Mouse (Mus musculus) T-helper 1 cell (primary cell): ENCODE measurements around the gene Ccdc57.

Experiments
- in situ Hi-C: fragments of 300-600 bp; cut with MboI, MseI; formaldehyde crosslinking; loops from one replicate; pipeline ENCODE4 v1.15.1; 2025; ENCODE audit warnings: high pct_unique_total_duplicates

The Ccdc57 gene

DNA sequence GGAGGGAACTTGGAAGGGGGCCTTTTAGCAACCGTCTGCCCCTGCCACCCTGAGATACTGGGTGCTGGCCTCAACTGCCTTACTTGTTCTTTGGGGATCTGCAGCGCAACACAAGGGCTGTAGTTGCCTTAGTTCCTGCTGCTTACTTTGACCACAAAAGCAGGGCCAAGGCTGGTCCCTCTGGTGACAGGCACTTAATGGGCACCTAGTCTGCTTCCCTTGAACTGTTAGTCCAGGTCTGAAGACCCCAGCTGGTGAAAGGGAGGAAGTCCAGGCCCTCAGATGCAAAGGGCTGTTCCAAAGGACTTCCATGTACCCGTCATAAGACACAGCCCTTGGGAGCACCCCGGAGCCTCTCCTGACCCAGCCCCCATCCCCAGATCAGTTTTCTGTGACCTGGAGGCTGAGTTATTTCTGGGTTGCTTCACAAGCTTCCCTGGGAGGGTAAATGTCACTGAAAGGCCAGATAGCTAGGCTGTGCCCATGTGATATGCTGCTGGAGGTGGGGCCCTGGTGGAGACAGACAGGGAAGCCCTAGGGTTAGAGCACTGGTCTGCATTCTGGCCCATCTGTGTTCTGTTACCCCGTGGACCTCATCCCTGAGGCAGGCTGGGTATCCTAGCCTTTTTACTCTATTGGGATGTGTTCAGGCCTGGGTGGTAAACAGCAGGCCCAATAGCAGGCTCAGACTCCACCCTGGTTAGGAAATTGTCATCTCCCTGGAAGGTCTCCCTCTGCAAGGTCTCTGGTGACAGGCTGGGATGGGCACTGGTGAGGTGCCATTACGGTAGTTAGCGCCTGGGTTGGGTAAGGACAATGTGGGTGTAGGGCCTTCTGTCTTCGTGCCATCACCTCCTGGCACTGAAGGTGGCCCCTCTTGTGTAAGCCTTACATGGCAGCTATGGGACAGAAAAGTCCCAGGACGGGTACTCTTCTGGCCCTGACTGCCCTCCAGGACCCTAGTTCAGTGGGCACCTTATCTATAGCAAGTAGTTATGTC, 19.4 kb upstream of the Ccdc57 start:
- in situ Hi-C loops: no loop called here

DNA sequence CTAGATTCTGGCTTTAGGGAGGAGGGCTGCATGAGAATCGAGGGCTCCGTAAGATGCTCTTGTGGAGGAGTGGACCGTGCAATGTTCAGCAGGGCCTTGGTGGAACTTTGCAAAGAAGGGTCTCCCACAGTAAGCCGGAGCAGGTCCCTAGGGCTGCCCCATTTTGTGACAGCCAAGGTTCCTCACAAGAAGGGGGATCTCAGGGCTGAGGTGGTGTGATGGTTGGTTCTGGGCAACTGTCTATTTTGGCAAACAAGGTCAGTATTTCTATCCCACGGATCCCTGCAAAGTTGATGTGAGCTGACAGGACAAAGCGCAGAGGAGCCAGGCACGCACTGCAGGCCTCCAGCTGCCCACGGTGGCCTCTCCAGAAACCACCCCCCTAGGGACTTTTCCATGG, 18.6 kb upstream of the Ccdc57 start:
- in situ Hi-C loops: no loop called here

DNA sequence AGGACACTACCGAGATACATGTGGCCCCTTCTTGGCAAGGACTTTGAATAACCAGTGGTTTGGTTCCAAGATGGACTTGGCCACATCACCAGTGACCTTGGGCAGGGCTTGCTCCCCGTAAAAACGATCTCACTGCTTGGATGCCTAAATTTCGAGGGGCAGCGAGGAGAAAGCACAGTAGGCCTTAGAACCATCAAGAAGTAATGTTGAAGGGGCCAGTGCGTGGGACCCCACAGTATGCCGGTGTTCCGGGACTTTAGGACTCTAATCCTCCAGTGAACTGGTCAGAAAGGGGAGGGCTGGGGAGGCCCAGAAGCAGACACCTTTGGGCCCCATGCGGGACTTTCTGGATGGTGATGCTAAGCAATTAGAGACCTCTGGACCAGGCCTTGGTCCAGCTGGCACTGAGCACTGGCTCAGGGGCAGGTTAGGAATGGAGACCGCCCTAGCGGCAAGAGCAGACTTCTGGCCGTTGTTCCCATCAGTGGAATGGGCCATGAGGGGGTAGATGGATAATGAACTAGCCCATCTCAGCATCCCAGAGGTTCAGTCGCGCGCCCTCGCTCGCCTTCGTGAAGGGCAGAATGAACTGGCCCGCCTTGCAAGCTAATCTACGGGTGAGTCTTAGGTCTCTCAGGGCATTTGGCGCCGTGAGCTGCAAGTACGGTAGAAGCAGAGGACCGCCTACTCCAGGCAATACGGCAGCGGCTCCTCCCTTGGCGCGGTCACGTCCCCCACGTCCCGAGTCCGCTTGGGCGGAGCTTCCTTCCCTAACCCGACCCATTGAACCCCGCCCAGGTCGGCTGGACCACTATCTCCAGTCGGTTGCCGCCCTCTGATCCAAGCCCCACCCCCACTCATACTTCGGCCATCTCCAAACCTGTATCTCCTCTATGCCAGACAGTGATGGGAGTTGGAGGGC, 17.9 kb upstream of the Ccdc57 start:
- in situ Hi-C loops: no loop called here

DNA sequence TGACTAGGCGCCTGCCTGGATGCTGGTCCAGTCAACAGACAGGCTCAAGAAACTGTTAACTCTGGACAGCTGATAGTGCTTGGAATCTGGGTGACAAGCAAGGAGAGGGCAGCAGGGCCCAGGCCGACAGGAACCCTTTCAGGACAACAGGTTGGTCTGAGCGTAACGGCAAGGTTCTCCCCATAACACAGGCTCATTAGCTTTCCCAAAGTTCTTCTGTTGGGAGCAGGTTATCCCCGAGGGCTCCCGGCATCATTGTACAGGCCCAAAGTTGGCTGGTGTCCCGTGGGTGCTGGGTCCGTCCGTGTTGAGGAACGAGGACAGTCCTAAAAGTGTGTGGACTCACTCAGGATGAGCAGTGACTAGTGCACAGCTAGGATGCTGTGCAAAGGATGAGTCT, 17.2 kb upstream of the Ccdc57 start:
- in situ Hi-C loops: no loop called here

DNA sequence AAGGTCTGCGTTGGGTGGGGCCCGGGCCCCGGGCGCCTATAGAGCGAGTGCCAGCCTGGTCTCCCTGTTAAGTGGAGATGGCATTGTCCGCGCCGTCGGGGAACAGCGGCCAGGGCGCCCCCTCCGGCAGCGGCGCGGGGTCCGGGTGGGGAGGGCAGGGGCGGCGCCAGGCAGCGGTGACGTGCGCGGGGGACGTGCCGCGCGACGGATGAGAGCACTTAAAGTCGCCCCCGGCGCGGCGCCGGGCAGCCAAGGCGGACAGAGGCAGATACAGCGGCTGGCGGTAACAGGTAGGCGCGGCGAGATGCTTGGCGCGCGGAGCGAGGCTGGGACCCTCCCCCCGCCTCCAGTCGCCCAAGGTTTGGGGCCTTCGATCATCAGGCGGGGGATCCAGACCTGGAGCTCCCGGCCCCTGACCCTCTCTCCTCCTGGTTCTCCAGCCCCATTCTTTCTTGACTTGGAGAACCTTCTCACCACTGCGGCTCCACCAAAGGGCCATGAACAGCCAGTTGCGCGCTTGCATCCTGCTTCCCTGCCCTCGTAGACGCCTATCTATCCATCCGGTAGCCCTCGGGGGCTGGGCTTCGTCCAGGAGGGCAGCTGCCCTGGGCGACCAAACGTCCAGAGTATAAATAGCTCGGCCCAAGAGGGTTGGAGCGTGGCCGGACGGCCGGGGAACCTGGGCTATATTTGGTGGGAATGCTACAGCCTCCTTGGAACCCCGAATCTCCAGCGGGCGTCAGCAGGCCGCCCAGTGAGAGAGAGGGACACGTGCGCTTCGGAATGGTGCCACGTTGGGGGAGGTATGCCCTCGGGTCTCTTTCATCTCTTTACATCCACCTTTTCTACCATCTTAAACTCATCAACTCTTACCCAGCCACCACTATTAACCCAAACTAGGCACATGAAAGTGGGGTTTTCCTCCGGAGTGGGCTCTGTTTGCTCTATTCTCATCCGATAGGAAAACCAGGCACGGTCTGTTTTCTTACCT, 16.5 kb upstream of the Ccdc57 start:
- in situ Hi-C loops: no loop called here

DNA sequence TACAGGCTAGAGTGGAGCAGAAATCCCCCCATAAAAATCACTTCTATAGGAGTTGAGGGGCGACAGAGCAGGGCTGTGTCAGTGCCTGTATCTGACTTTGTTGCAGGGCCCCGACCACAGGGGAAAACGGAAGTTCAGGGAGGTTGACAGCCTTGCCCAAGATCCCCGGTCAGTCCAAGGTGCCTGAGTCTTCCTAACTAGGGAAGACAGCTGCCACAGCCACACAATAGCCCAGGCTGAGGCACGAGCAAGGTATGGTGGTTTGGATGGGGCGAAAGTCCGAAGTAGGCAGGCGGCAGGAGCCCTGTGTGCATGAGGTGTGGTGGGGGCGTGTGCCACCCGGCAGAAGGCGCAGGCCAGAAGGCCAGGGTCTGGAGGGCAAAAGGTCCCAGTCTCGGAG, 15.7 kb upstream of the Ccdc57 start, which contains the start of gene Slc16a3:
Gene Slc16a3 (plus strand): TSS at position 153 of the 400 bp plus-strand sequence.
- in situ Hi-C loops: no loop called here

DNA sequence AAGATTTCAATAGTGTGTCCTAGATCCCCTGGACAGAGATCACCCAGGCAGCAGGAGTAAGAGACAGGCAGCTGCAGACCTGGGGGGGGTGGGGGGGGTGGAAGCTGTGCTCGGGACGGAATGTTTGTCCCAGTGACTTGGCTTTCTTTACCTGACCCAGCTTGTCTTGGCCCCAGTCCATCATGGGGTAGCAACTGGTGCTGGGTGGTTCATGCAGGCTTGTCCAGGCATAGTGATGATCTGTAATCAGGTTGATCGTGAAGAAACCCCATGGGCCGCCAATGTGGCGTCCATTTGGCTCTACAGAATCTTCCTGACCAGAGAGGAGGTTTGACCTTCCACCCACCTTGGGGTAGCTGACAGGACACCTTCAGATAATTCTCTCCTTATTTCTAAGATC, 13.3 kb upstream of the Ccdc57 start:
- in situ Hi-C loops: no loop called here

DNA sequence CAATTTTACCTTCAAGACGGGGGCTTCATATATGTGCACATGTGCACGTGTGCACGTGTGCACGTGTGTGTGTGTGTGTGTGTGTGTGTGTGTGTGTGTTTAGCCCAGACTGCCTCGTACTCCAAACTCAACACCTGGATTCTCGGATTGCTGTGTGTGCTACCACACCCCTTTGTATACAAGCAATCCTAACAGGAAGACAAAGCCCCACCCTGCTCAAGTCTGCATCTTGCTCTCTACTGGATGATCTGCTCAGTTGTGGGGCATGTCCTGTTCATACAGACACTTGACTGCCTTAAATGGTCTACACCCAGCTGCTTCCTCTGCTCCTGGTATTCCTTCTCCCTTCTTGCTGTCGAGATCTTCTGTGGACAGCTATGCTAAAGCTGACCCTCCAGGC, 12.6 kb upstream of the Ccdc57 start:
- in situ Hi-C loops: no loop called here

DNA sequence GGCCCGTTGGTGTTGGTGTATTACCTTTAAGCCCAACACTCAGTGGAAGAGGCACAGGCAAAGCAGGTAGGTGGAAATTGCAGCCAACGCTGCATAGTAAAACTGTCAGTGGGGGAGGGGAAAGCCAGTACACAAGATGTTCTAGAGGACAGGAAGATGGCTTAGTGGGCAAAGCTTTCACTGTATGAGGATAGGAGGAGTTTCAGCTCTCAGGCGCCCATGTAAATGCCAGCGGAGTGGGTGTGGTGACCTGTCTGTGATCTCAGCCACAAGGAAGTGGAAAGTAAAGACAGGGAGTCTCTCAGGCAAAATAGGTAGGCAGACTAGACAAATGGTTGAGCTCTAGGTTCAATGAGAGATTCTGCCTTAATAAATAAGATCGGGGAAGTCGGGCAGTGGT, 8.3 kb upstream of the Ccdc57 start:
- in situ Hi-C loops: no loop called here

DNA sequence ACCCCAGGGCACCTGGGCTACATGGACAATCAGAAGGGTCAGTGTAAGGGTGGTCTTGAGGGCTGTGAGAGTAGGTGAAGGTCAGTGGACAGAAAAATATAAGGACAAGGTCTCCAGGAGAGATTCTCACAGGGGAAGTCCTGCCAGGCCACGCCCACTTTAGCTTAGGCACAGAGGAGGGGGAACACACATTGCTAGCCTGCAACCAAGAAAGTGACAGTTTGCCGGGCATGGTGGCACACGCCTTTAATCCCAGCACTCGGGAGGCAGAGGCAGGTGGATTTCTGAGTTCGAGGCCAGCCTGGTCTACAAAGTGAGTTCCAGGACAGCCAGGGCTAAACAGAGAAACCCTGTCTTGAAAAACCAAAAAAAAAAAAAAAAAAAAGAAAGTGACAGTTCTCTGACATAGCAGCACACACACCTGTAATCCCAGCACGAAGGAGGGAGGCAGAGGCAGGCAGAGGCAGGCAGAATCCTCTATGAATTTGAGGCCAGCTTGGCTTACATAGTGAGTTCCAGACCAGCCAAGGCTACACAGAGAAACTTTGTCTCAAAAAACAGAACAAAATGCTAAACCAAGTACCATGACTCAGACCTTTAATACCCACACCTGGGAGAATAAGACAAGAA, 7.2 kb upstream of the Ccdc57 start:
- in situ Hi-C loops: loop anchor here (5.0 kb wide), 1 partner anchor 1283 kb away; no protein-coding TSS in a partner anchor

DNA sequence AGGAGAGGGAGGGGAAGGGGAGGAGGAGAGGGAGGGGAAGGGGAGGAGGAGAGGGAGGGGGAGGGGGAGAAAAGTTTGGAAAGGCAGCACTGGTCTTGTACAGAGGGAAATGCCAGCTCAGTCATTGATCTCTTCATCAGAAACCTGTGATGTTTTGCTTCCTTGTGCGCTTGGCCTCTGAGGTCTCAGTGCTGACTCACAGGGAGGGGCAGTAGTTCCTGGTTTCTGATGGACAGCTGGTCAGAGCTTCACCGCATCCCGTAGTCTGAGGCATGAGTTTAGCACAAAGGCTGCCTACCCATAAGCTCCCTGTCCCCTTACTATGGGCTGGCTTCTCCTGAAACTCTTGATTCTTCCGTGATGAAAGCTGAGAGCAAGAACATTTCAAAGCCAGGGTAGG, 6.1 kb upstream of the Ccdc57 start:
- in situ Hi-C loops: loop anchor here (5.0 kb wide), 1 partner anchor 1281 kb away; no protein-coding TSS in a partner anchor

DNA sequence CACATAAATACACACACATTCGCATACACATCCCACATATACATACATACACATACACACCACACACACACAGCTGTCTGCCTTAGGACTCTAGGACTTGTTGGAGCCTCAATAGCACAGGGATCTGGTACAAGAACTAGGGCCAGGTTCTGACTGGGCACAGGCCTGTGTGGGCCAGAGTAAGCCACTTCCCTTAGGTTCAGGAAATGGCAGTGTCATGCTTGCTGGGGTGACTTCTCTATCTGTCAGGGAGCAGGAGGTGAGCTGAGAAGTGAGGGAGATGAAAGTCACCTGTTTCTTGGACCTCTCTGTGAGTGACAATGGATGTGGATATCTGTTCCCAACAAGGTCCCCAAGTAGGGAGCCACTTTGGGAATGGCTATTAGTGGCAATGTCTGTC, 5.3 kb upstream of the Ccdc57 start:
- in situ Hi-C loops: loop anchor here (5.0 kb wide), 1 partner anchor 1281 kb away; no protein-coding TSS in a partner anchor

DNA sequence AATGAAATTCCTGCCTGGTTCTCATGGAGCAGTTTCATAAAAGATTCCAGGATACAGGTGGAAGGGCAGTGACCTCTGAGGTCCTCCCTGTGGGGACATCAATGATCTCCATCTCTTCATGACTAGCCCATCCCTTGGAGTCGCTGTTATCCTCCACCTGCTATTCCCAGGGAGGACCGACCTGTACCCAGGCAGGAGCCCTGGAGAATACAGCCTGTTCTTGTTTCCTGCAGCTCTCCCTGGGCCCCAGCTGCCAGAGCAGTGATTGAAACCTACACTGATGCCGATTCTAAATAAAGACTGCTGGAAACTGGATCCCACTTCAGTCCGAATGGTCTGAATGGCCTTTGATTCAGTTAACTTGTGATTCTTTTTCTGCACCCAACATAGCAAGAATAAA, 1.2 kb downstream of the Ccdc57 start:
- in situ Hi-C loops: no loop called here

DNA sequence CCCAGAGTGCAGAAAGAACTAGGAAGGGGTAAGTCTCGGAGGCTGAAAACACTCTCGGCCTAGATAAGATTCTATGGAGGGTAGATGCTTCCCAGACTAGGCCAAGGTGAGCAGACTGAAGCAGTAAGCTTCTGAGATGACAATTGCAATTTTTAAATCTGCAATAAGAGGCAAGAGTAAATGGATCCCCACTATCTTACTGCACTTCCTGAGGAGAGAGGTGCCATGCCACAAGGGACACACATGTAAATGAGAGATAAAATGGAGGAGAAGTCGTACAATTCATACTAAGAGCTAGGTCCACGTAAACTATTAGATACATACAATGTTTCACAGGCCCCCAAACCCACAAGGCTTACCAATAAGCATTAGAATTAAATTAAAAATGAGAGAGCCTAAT, 4.2 kb downstream of the Ccdc57 start:
- in situ Hi-C loops: no loop called here

DNA sequence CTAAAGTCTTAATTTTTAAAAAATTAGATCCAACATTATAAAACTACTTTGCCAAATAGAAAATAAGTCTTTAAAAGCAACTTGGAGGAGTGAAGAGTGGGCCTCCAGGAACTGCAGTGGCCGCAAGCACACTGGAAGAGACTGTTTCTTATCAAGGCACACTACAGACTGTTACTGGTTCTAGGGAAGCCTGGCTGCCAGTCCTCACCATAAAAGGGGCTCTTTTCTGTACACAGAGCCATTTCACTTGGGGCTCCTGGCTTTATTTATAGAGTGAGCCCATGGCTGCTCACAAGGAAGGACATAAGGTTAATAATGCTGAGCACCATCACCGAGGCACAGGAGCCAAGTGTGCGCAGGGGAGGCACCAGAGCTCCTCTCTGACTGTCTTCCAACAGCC, 10.1 kb downstream of the Ccdc57 start:
- in situ Hi-C loops: no loop called here

DNA sequence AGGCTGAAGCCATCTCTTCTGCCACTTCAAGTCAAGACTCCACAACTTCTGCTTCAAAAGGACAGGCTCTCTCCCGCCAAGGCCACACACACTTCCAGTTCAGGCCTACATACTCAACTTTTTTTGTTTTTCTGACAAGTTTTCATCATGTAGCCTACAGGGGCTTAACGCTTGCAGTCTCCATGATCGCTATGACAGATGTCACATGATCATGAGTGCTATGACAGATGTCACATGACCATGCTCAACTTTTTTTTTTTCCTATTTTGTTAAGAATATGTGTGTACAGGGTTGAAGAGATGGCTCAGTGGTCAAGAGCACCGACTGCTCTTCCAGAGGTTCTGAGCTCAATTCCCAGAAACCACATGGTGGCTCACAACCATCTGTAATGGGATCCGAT, 14.9 kb downstream of the Ccdc57 start:
- in situ Hi-C loops: no loop called here

DNA sequence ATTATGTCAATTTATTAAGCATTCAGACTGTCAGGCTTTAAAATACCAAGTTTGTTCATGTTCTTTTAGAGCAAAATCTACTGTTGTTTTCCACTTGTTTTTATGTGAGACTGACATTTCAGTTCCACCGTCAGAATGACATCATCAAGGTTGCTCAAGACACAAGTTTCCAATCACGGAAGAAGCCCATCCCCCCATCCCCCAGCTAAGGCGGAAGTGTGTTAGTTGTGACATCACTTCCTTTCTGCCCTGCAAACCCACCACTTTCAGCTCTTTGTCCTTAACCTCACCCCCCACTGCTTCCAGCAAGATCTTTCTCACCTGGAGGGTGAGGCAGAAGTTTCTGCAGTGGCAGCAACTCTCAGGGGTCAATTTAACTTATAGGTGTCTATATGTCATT, 16.2 kb downstream of the Ccdc57 start:
- in situ Hi-C loops: no loop called here

DNA sequence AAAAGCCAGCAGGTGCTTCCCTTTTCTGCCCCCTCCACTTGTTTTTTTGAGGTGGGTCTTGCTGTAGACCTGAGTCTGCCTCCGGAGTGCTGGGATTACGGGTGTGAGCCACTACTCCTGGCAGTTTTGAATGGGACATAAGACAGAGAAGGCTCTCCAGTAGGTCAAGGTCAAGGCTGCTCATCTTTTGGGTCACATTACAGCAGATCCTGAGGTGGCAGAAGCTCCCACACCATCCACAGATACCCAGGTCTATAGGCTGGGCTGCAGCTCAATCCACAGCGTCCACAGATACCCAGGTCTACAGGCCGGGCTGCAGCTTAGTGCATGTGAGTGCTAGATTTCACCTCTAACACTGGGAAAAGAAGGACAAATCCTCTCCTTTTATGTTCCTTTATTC, 18.9 kb downstream of the Ccdc57 start:
- in situ Hi-C loops: no loop called here

DNA sequence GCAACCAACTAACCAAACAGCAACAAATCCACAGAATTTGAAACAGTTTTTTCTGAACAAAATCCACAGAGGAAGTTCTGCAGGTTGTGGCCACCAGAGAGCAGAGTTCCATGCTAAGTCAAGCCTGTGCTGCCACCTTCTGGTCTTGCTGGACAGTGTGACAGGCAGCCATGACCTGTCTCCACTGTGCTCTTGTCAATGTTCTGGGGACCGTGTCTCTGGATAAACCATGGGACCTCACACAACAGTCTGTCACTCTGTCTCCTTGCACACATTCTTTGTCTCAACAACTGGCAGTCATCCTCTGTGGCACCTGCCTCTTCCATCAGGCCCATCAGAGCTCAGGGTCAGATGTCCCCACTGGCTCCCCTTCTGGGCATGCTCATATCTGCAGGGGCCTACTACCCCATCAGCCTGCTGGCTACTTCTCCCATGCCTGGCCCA, 27.2 kb downstream of the Ccdc57 start:
- in situ Hi-C loops: no loop called here

DNA sequence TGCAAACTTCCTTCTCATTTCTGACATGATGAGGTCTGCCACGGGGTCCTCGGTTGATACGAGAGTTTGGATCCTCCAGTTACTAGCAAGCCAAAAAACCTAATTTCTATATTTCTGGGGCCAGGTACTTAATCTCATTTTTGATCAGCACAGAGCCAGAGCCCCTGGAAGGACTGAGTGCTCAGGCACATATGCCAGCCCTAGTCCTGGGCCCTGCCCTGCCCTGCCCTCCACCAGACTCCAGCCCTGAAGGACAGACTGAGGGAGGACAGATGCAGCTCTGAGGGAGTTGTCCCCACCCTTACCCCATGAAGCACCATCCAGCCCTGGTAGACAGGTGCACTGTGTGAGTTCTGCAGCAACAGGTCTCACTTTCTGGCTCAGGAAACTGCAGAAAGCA, 28.1 kb downstream of the Ccdc57 start:
- in situ Hi-C loops: no loop called here
